ENCODE assay signal across 34 mouse cellular contexts in the genomic region with DNA sequence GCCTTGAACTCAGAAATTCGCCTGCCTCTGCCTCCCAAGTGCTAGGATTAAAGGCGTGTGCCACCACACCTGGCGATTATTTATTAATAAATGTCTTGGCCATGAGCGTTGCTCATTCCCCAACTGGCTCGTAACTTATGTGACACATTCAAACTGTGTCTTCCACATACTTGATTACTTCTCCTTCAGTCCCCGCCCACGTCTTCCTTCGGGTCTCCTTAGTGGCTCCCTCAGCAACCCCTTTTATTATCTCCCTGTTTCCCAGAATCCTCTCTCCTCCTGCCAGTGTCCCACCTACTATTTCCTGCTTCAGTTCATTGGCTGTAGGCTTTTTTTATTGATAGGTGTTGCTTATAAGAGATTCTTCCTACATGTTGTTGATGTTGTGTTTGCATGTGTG.
"Had no signal": no experiment of that assay in that cellular context is flagged by ENCODE, and none has a peak within 500 bp of the region (broad histone marks: within the 10 kb centered on the region; RNA-seq: fewer than 3 reads in every experiment).

No protein-coding gene starts in this region.

- H3K36me3 ChIP-seq: heart, embryonic 12.5 days; heart, embryonic 13.5 days; heart, embryonic 15.5 days; intestine, embryonic 15.5 days; kidney, embryonic 15.5 days had no signal

- H3K4me3 ChIP-seq: heart, embryonic 12.5 days; heart, embryonic 13.5 days; heart, embryonic 15.5 days; hindbrain, embryonic 10.5 days; hindbrain, embryonic 12.5 days; hindbrain, embryonic 13.5 days; hindbrain, embryonic 15.5 days; intestine, embryonic 15.5 days; kidney, embryonic 15.5 days; layer of hippocampus, adult 2 months; left cerebral cortex, adult 2 months had no signal

- ATAC-seq: hindbrain, embryonic 16.5 days; hindbrain, postnatal 0 days; inflammation-experienced regulatory T-cells, adult 6 months; intestine, embryonic 15.5 days; intestine, embryonic 16.5 days; intestine, postnatal 0 days had no signal

- H3K27me3 ChIP-seq: hindbrain, embryonic 12.5 days; hindbrain, embryonic 13.5 days; hindbrain, embryonic 15.5 days had no signal

- H3K4me2 ChIP-seq: heart, embryonic 12.5 days; heart, embryonic 13.5 days; heart, embryonic 15.5 days; hindbrain, embryonic 12.5 days; hindbrain, embryonic 13.5 days; hindbrain, embryonic 14.5 days; hindbrain, embryonic 15.5 days; intestine, embryonic 15.5 days; kidney, embryonic 15.5 days had no signal

- DNase-seq: heart, postnatal 10 days; heart, postnatal 14 days; heart, postnatal 36 days; heart, postnatal 4 days; kidney, adult 11 months; kidney, adult 18-20 months; kidney, adult 2 months; kidney, adult 8-10 months; kidney, adult 9 months; kidney, postnatal 10 days; kidney, postnatal 14 days; kidney, postnatal 25 days; kidney, postnatal 36 days; kidney, postnatal 4 days; layer of hippocampus, adult 9-11 months; layer of hippocampus, postnatal 36 days had no signal

- H3K9me3 ChIP-seq: heart, embryonic 12.5 days; heart, embryonic 13.5 days; heart, embryonic 15.5 days; hindbrain, embryonic 10.5 days; hindbrain, embryonic 12.5 days; hindbrain, embryonic 13.5 days; hindbrain, embryonic 15.5 days; intestine, embryonic 15.5 days; kidney, embryonic 15.5 days had no signal

- H3K27ac ChIP-seq: heart, embryonic 13.5 days; heart, embryonic 15.5 days; hindbrain, embryonic 10.5 days; hindbrain, embryonic 12.5 days; hindbrain, embryonic 13.5 days; hindbrain, embryonic 14.5 days; hindbrain, embryonic 15.5 days; hindbrain, postnatal 0 days; intestine, embryonic 15.5 days; kidney, embryonic 15.5 days; kidney, postnatal 0 days; layer of hippocampus, adult 2 months; left cerebral cortex, adult 2 months had no signal

- H3K4me1 ChIP-seq: heart, embryonic 13.5 days; intestine, embryonic 15.5 days had no signal

- H3K9ac ChIP-seq: heart, embryonic 12.5 days; heart, embryonic 13.5 days; heart, embryonic 15.5 days; hindbrain, embryonic 12.5 days; hindbrain, embryonic 13.5 days; hindbrain, embryonic 14.5 days; hindbrain, embryonic 15.5 days; intestine, embryonic 15.5 days; kidney, embryonic 15.5 days had no signal
